Mouse (Mus musculus) liver, adult 2 months (tissue): ENCODE results near the gene Pcgf5.

Experiments
- CTCF ChIP-seq: fragments of 200-500 bp; IDR thresholded peaks from 2 replicates; pipeline ENCODE4 v1.5.1; 2011; ENCODE audit warnings: low read depth, low read length, control low read depth
- POLR2A ChIP-seq: fragments of 200-500 bp; IDR thresholded peaks from 2 replicates; pipeline ENCODE4 v1.6.1; 2011; ENCODE audit warnings: low read length, control low read depth; ENCODE audit not compliant: insufficient read depth; ENCODE audit errors: extremely low read depth

DNA sequence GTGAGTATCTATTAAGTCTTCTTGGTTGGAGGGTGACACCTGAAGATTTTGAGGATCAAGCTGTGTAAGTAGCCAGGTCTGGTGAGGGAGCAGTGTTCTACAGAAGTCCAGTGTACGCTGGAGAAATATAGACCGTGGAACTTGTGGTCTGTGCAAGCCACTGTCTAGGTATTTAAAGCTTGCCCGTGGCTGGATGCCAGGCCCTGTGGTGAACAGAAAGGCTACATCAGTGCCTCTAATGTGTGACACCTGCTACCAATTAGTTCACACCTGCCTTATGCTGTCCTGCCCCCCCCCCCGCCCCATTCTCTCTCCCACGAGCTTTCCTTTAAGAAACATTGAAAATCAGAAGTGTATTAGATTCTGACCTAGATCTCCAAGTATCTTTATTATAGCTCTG is 40.4 kb downstream of the Pcgf5 start:
- TF ChIP-seq POLR2A (no peak), CTCF (no peak)
